Mouse (Mus musculus) limb, embryonic 10.5 days (tissue): ENCODE measurements around the gene Efcc1. TPM values are rescaled to one million over a fixed set of nuclear protein-coding genes. Genes with fewer than 3 reads are reported as not detected.

Experiments used
- DNase-seq: peaks from one replicate; pipeline ENCODE4 v3.0.0-alpha.2; 2017; ENCODE audit warnings: low spot score
- H3K27ac ChIP-seq: fragments of 300-500 bp; sonication (generic); 2 replicates; pipeline ENCODE4 v1.5.1; 2016; ENCODE audit warnings: mild to moderate bottlenecking
- H3K27me3 ChIP-seq: fragments of 300-500 bp; sonication (generic); 2 replicates; pipeline ENCODE4 v1.6.1; 2016; ENCODE audit warnings: low read depth, mild to moderate bottlenecking; ENCODE audit not compliant: poor library complexity, severe bottlenecking
- H3K36me3 ChIP-seq: fragments of 300-500 bp; sonication (generic); 2 replicates; pipeline ENCODE4 v1.6.1; 2016; ENCODE audit warnings: mild to moderate bottlenecking, moderate library complexity
- H3K4me1 ChIP-seq: fragments of 300-500 bp; sonication (generic); 2 replicates; pipeline ENCODE4 v1.6.1; 2016
- H3K4me3 ChIP-seq: fragments of 300-500 bp; sonication (generic); 2 replicates; pipeline ENCODE4 v1.5.1; 2016; ENCODE audit warnings: mild to moderate bottlenecking, moderate library complexity
- H3K9me3 ChIP-seq: fragments of 300-500 bp; sonication (generic); replicated peaks from 2 replicates; pipeline ENCODE4 v1.6.1; 2016; ENCODE audit warnings: mild to moderate bottlenecking
- WGBS: fragments of 180-500 bp; shearing (Covaris S2); methylation state at CpG from one replicate; pipeline ENCODE4 v1.1.7; 2016; 5-methylcytosine and 5-hydroxymethylcytosine counted together
- polyA plus RNA-seq: library from polyadenylated mRNA; unstranded; fragments of >200 nt; fragmentation: Nextera tagmentation; extraction: Ambion mirVana; gene quantifications from 2 replicates; pipeline ENCODE4 v1.2.1, GENCODE M21; 2016

Gene Efcc1
- polyA plus RNA-seq, 1 experiment from 2014 or later = 0.18 TPM

DNA sequence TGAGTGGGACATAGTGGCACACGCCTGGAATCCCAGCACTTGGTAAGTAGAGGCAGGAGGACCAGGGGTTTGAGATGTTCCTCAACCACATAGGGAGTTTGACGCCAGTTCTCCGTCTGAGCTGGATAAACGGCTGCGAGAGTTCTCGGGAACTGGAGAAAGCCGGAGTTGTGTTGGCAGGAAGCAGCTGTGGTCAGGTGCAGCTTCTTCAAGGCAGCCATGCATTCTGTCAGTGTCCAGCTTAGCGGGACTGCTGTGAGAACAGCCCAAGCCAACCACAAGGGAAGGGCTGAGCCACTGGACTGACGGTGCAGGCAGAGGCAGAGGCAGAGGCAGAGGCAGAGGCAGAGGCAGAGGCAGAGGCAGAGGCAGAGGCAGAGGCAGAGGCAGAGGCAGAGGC lies 44.2 kb downstream of the Efcc1 start:
- 90% methylated on average over 9 of the region's 9 CpGs for WGBS
- Histone ChIP-seq H3K36me3 (no peaks in the 10 kb centered on the region), H3K27me3 (no peaks in the 10 kb centered on the region), H3K4me1 (no peaks in the 10 kb centered on the region), H3K9me3 (no peaks in the 10 kb centered on the region), H3K27ac (no peak overlapping the region), H3K4me3 (no peak overlapping the region)
- DNase-seq = no peak

DNA sequence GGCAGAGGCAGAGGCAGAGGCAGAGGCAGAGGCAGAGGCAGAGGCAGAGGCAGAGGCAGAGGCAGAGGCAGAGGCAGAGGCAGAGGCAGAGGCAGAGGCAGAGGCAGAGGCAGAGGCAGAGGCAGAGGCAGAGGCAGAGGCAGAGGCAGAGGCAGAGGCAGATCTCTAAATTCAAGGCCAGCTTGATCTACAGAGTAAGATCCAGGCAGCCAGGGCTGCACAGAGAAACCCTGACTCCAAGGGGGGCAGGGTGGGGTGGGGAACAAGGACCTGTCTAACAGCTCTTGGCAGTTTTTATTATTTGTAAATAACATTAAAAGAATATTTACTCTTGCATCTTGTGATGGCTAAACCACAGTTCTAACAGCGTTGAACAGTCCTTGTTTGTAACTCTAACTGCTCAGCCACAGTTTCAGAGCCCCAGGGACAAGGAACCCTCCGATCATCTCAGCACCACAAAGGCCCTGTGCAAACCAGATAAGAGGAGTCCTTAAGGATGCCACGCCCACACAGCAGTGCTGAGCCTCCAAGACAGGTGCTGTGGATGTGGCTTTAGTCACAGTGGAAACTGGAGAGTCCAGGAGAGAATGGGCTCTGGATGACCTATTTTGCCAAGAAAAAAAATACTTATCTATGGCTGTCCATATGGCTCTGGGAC lies 45.0 kb downstream of the Efcc1 start:
- DNase-seq = no peak
- no peaks in the 10 kb centered on the region for H3K9me3 ChIP-seq
- no peaks in the 10 kb centered on the region for H3K36me3 ChIP-seq
- no peak overlapping the region for H3K4me3 ChIP-seq
- no peak overlapping the region for H3K27ac ChIP-seq
- H3K27me3 ChIP-seq = no peaks in the 10 kb centered on the region
- H3K4me1 ChIP-seq = no peaks in the 10 kb centered on the region
- WGBS = 81% methylated on average over 3 of the region's 3 CpGs

DNA sequence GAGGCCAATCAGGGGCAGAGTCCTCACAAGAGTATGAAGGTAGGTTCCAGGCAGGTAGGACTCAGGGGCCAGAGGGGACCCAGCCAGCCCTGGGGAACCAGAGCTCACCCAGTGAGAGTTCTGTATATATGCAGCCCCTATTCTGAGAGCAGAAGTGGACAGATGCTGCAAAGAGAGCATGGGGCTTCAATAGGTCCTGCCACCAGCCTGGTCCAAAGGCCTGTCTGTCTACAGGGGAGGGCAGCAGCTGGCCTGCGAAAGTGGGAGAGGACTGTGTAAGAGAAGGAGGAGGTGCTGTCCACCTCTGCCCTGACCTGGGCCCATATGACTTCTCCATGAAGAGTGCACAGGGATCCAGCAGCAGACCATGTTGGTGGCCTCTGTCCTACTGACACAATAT lies 46.0 kb downstream of the Efcc1 start:
- no peaks in the 10 kb centered on the region for H3K9me3 ChIP-seq
- no peak overlapping the region for H3K4me3 ChIP-seq
- no peak overlapping the region for H3K27ac ChIP-seq
- no peaks in the 10 kb centered on the region for H3K36me3 ChIP-seq
- H3K27me3 ChIP-seq = no peaks in the 10 kb centered on the region
- no peak for DNase-seq
- WGBS = 73% methylated on average over 1 of the region's 1 CpGs
- H3K4me1 ChIP-seq = no peaks in the 10 kb centered on the region

DNA sequence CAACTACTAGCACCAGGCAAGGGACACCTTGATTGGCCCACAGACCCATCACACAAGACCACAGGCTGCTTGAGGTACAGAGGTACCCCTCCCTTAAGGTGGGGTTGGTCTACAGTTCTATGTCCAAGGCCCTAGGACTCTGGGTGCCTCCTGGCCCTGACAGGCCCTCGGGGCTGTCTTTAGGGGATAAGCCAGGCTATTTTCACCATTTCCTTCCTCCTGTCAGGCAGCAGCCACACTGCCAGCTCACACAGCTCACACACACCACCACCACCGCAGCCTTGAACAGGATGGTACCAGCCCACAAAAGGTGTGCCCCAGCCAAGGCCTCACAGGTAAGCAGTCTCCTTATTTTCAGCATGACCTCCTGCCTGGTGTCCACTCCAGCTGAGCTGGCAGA lies 47.2 kb downstream of the Efcc1 start, which contains the start of gene Gp9:
Gp9 (plus strand) TSS at position 231 of the 400 bp plus-strand sequence.
- peak within 1 kb of the TSS; percentile 3; the same call in 1 of the 2 replicates for H3K27ac ChIP-seq
- H3K36me3 ChIP-seq = no peaks in the 10 kb centered on the region
- no peak within 1 kb of the TSS for H3K4me3 ChIP-seq
- no peaks in the 10 kb centered on the region for H3K4me1 ChIP-seq
- no peaks in the 10 kb centered on the region for H3K27me3 ChIP-seq
- no peaks in the 10 kb centered on the region for H3K9me3 ChIP-seq
- 77% methylated on average over 2 of the region's 2 CpGs for WGBS
- DNase-seq = no peak

DNA sequence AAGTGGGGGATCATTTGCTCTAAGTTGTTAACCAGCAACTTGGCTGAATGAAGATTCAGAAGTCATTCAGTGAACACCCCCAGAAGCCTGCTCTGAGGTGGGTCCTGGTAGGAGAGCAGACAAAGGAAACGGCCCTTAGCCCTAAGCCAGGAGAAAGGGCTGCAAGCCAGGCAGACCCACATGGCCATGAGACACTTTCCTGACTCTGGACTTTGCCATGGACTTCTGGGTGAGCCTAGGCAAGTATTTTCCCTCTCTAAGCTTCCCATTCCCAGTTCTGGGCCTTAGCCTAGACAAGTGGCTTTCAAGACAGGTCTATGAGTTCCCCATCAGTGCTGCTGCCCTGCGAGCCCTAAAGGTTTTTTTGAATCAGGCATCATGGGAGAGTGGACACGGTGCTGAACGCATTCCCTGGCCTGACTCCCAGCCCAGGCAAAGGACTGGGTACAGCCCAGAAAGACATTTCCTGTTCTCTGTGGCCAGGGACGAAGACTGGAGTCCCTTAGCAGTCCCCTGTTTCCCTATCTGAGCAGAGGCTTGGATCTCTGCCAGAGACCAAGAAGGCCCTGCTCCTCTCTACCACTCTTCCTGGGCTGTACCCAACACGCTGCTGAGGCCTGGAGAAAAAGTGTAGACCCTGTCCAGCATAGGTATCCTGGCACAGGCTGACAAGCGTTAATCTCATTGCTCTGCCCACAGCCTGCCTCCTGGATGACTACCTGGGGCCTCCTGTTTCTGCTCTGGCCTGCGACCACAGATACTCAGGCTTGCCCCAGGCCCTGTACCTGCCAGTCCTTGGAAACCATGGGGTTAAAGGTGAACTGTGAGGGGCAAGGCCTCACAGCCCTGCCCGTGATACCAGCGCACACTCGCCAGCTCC lies 47.9 kb downstream of the Efcc1 start:
- Histone ChIP-seq H3K4me3 (no peak overlapping the region), H3K27ac (0 out of 2 replicates have a peak overlapping the region, but pooled peaks have one; percentile 3), H3K27me3 (no peaks in the 10 kb centered on the region), H3K4me1 (no peaks in the 10 kb centered on the region), H3K9me3 (no peaks in the 10 kb centered on the region), H3K36me3 (no peaks in the 10 kb centered on the region)
- WGBS = 81% methylated on average over 11 of the region's 11 CpGs
- no peak for DNase-seq

DNA sequence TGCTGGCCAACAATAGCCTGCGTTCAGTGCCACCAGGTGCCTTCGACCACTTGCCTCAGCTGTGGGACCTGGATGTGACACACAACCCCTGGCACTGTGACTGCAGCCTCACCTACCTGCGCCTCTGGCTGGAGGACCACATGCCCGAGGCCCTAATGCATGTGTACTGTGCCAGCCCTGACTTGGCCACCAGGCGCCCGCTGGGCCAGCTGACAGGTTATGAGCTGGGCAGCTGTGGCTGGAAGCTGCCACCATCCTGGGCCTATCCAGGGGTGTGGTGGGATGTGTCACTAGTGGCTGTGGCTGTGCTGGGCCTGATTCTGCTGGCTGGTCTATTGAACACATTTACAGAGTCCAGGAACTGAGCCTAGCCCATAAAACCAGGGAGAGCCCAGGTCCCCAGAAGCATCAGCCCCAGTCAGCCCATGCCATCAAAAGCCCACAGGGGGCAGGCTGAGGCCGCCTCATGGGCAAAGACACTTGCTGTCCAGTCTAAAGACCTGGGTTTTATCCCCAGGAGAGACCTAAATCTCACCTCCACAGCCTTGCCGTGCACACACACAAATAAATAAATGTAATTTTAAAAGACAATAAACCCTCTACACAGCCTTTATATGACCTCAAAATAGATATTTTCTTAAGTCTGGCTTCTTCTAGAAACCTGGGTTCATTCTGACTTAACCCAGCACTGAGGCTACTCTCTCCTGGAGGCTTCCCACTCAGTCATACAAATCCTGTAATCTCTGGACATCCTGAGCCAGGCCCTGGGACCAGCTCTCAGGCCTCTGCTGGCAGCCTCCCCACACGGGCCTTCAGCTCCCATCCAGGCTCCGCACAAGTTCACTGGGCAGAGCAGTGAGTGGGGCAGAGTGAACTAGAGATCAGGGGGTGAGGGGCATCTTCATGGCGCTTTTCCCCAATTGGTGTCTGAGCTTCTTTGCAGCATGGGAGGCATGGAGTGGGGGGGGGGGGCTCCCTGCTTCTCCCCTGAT lies 48.8 kb downstream of the Efcc1 start:
- no peaks in the 10 kb centered on the region for H3K27me3 ChIP-seq
- no peaks in the 10 kb centered on the region for H3K36me3 ChIP-seq
- H3K4me3 ChIP-seq = no peak overlapping the region
- no peaks in the 10 kb centered on the region for H3K4me1 ChIP-seq
- DNase-seq = no peak
- no peak overlapping the region for H3K27ac ChIP-seq
- 87% methylated on average over 11 of the region's 11 CpGs for WGBS
- H3K9me3 ChIP-seq = no peaks in the 10 kb centered on the region

DNA sequence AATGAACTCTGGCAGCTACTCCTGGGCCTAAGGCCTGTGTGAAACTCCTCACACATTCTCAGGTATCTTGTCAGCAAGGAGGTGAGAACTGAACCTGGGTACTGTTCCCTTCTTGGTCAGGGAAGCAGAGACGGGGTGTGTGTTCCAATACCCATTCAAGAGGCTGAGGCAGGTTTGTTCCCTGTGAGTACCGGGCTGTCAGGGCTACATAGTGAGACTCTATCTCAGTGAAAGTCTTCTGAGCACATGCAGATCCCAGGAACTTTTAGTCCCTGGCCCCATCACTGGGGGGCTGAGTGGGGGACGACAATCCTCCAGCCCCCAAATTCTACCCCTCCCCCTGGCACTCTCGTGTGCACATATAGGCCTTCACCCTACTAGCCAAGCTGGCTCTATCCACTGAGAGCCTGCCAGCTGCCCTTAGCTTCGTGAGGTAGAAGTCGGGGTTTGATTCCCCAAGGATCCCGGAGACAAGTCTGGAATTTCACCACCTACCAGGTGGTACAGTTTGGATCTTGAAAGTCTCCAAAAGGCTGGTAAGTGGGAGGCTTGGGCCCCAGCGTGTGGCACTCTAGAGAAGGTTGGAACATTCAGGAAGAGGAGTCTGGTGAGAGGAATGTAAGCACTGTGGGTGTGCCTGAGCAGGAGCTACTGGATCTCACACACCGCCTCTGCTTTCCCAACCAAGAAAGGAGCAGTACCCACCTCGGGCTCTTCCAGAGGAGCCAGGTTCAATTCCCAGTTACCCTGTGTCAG lies 50.1 kb downstream of the Efcc1 start:
- DNase-seq = no peak
- 83% methylated on average over 10 of the region's 10 CpGs for WGBS
- H3K36me3 ChIP-seq = no peaks in the 10 kb centered on the region

DNA sequence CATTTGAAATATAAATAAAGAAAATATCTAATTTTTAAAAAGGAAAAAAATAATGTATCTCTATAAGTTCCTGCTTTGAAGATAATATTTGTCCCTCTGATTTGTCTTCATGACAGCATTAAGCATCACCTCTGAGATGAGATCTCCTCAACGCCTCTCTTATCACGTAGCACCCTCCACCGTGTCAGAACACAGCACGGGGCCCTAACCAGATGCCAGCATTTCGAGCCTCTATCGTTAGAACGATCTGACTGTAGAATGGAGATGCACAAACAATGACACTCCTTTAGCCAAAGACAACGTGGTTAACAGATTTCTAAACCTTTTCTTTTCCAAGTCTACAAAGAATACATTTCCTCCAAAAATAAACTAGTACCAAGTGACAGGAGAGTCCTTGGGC lies 53.4 kb downstream of the Efcc1 start:
- H3K27ac ChIP-seq = no peak overlapping the region
- H3K4me3 ChIP-seq = no peak overlapping the region
- 0 out of 2 replicates have a peak, but pooled peaks cover 1% of the 10 kb centered on the region for H3K4me1 ChIP-seq
- no peaks in the 10 kb centered on the region for H3K9me3 ChIP-seq
- no peaks in the 10 kb centered on the region for H3K36me3 ChIP-seq
- WGBS = 71% methylated on average over 8 of the region's 8 CpGs
- no peaks in the 10 kb centered on the region for H3K27me3 ChIP-seq
- DNase-seq = no peak

More for the DNA sequence above, 50.1 kb downstream of the Efcc1 start:
- Histone ChIP-seq H3K9me3 (no peaks in the 10 kb centered on the region), H3K4me3 (no peak overlapping the region), H3K27me3 (no peaks in the 10 kb centered on the region), H3K4me1 (no peaks in the 10 kb centered on the region), H3K27ac (no peak overlapping the region)

DNA sequence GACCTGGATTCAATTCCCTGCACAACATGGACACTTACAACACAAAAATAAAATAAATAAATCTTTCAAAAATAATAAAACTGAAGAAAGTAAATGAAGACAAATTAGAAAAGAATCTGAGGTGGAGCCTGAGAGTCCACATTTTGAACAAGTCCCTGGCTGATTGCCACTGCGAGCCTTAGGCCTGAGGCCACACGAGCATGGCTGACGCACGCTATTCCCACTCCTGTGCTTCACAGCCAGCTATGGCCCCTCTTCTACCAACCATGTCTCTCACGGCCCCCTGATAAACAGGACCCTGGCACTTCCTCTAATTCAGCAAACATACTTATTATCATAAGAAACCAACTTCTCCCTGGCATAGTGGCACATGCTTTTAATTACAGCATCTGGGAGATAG lies 56.0 kb downstream of the Efcc1 start:
- WGBS = 92% methylated on average over 5 of the region's 5 CpGs
- Histone ChIP-seq H3K27me3 (no peaks in the 10 kb centered on the region), H3K27ac (no peak overlapping the region), H3K4me1 (peaks cover 8% of the 10 kb centered on the region; the same call in 1 of the 2 replicates), H3K36me3 (0 out of 2 replicates have a peak, but pooled peaks cover 4% of the 10 kb centered on the region), H3K4me3 (no peak overlapping the region), H3K9me3 (no peaks in the 10 kb centered on the region)
- no peak for DNase-seq

DNA sequence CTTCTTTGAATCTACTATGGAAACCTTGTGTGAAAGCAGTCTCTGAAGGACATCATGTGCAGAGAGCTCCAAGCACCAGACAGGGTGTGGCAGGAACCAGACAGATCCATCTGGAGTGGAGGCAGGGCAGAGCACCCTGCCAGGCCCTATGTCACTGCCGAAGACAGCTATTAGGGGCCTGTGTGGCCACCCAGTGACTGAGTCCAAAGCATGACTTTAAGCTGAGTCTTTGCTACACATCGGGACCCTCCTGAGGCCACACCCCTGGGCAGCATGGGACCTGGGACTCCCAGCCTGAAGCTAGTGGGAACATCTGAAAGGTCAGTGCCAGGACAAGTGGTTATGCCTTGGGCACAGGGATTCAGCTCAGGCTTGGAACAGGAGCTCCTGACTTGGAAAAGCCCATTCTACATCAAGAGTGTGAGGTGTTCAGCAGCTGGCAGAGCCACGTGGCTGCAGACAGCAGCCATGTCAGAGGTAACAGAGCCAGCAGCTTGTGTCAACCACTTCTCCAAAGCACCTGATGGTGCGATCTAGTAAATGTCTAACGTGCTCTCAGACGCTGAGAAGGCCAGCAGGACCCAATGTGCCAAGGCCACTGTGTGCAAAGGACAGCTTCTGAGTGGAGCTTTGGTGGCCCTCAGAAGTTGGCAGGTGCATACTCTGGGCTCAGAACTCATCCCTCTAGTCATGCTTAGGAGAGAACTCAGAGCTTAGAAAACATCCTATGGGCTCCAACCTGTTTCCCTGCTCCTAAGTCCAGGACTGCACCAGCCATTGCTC lies 56.6 kb downstream of the Efcc1 start:
- 86% methylated on average over 6 of the region's 6 CpGs for WGBS
- DNase-seq = no peak

DNA sequence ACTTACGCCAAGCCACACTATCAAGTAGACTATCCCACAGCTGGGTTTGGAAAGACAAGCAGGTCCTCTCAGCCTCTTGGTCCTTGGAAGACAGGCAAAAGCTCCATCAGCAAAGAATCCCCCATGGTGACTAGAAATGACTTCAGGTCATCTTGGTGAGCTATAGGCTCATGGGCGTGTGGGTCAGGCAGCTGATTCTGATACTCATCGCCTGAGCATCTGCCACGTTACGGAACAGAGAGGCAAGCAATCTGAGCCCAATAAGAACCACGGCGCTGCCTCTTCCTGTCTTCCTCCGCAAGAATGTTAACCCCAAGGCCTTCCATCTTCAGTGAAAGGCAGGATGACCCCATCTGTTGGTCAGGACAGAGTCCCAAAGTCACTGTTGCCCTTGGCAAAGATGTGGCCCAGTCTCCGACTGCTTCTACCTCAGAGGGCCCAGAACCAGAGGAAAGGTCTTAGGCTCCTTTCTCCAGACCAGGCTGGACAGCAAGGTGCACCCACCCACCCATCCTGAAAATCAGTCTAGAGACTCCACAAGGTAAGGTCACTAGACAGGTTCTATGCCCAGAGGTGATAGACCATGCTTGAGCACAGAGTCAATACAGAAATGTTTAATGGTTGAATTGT lies 57.7 kb downstream of the Efcc1 start:
- DNase-seq = no peak
- no peaks in the 10 kb centered on the region for H3K9me3 ChIP-seq
- peaks cover 8% of the 10 kb centered on the region; the same call in 1 of the 2 replicates for H3K4me1 ChIP-seq
- WGBS = 87% methylated on average over 9 of the region's 9 CpGs
- no peaks in the 10 kb centered on the region for H3K27me3 ChIP-seq
- peaks cover 16% of the 10 kb centered on the region for H3K36me3 ChIP-seq
- no peak overlapping the region for H3K4me3 ChIP-seq
- H3K27ac ChIP-seq = no peak overlapping the region

More for the DNA sequence above, 56.6 kb downstream of the Efcc1 start:
- Histone ChIP-seq H3K4me1 (peaks cover 8% of the 10 kb centered on the region; the same call in 1 of the 2 replicates), H3K27me3 (no peaks in the 10 kb centered on the region), H3K36me3 (peaks cover 10% of the 10 kb centered on the region), H3K4me3 (no peak overlapping the region), H3K9me3 (no peaks in the 10 kb centered on the region), H3K27ac (no peak overlapping the region)
